Mouse (Mus musculus) limb, embryonic 11.5 days (tissue): ENCODE measurements around the gene Dlx3. TPM values are rescaled to one million over a fixed set of nuclear protein-coding genes. Genes with fewer than 3 reads are reported as not detected.

Experiments
- ATAC-seq: fragments of 200-750 bp; cut with Nextera tagmentation; 2 replicates; pipeline ENCODE4 v1.8.0; 2017; ENCODE audit warnings: low read depth; ENCODE audit not compliant: insufficient number of reproducible peaks, low FRiP score, low TSS enrichment
- DNase-seq: peaks from one replicate; pipeline ENCODE4 v3.0.0-alpha.2; 2015; ENCODE audit warnings: low spot score
- H3K27ac ChIP-seq: fragments of 300-500 bp; sonication (generic); replicated peaks from 2 replicates; pipeline ENCODE4 v1.5.1; 2014; ENCODE audit warnings: low read depth, mild to moderate bottlenecking, low read length
- H3K27me3 ChIP-seq: fragments of 300-500 bp; sonication (generic); 2 replicates; pipeline ENCODE4 v1.6.1; 2014; ENCODE audit warnings: mild to moderate bottlenecking, low read length, mixed read lengths; ENCODE audit not compliant: control insufficient read depth, insufficient read depth
- H3K36me3 ChIP-seq: fragments of 300-500 bp; sonication (generic); 2 replicates; pipeline ENCODE4 v1.6.1; 2014; ENCODE audit warnings: mild to moderate bottlenecking, low read length, moderate library complexity, mixed read lengths; ENCODE audit not compliant: control insufficient read depth, insufficient read depth
- H3K4me1 ChIP-seq: fragments of 300-500 bp; sonication (generic); 2 replicates; pipeline ENCODE4 v1.6.1; 2014; ENCODE audit warnings: low read length, mixed read lengths; ENCODE audit not compliant: control insufficient read depth, insufficient read depth
- H3K4me2 ChIP-seq: fragments of 300-500 bp; sonication (generic); 2 replicates; pipeline ENCODE4 v1.6.1; 2014; ENCODE audit warnings: low read depth, mild to moderate bottlenecking, moderate library complexity; ENCODE audit not compliant: severe bottlenecking
- H3K4me3 ChIP-seq: fragments of 300-500 bp; sonication (generic); 2 replicates; pipeline ENCODE4 v1.5.1; 2014; ENCODE audit warnings: low read depth, low read length
- H3K9ac ChIP-seq: fragments of 300-500 bp; sonication (generic); 2 replicates; pipeline ENCODE4 v1.6.1; 2014; ENCODE audit warnings: mild to moderate bottlenecking, low read length
- H3K9me3 ChIP-seq: fragments of 300-500 bp; sonication (generic); 2 replicates; pipeline ENCODE4 v1.6.1; 2016; ENCODE audit warnings: low read length; ENCODE audit not compliant: control insufficient read depth
- WGBS: fragments of 180-500 bp; shearing (Covaris S2); extraction: QIAGEN DNeasy Blood & Tissue Kit; methylation state at CpG from one replicate; pipeline ENCODE4 v1.1.7; 2014; 5-methylcytosine and 5-hydroxymethylcytosine counted together
- polyA plus RNA-seq: library from polyadenylated mRNA; unstranded; fragments of >200 nt; fragmentation: Nextera tagmentation; extraction: Ambion mirVana; gene quantifications from 2 replicates; pipeline ENCODE4 v1.2.1, GENCODE M21; 2014

Dlx3 gene
- polyA plus RNA-seq, 1 experiment from 2014 or later: 5.4 TPM

- 44% methylated on average over 5 of the region's 5 CpGs for WGBS
- Histone ChIP-seq H3K27me3 (no peaks in the 10 kb centered on the region), H3K9me3 (no peaks in the 10 kb centered on the region), H3K4me1 (0 out of 2 replicates have a peak, but pooled peaks cover 3% of the 10 kb centered on the region), H3K27ac (no peak overlapping the region), H3K36me3 (no peaks in the 10 kb centered on the region), H3K9ac (no peak overlapping the region), H3K4me3 (no peak overlapping the region), H3K4me2 (no peak overlapping the region)
- ATAC-seq (0 out of 2 replicates have a peak, but pooled peaks have one; percentile 17), DNase-seq (no peak)
Measured at GRCm38 (mm10) chr11:95084811-95085382, 35.0 kb upstream of the Dlx3 start.

GRCm38 (mm10) chr11:95085710-95086109 is 34.2 kb upstream of the Dlx3 start:
- no peaks in the 10 kb centered on the region for H3K9me3 ChIP-seq
- H3K4me2 ChIP-seq: no peak overlapping the region
- no peak for ATAC-seq
- H3K4me1 ChIP-seq: 0 out of 2 replicates have a peak, but pooled peaks cover 3% of the 10 kb centered on the region
- H3K36me3 ChIP-seq: no peaks in the 10 kb centered on the region
- DNase-seq: no peak
- H3K4me3 ChIP-seq: no peak overlapping the region
- H3K9ac ChIP-seq: no peak overlapping the region
- no peaks in the 10 kb centered on the region for H3K27me3 ChIP-seq
- no peak overlapping the region for H3K27ac ChIP-seq
- 14% methylated on average over 5 of the region's 5 CpGs for WGBS

GRCm38 (mm10) chr11:95086229-95086628 is 33.7 kb upstream of the Dlx3 start:
- Histone ChIP-seq H3K27ac (no peak overlapping the region), H3K9me3 (no peaks in the 10 kb centered on the region)
- no peak; the same call in 1 of the 2 replicates for ATAC-seq

GRCm38 (mm10) chr11:95087301-95088228 is 32.4 kb upstream of the Dlx3 start:
- 71% methylated on average over 17 of the region's 17 CpGs for WGBS
- Histone ChIP-seq H3K4me1 (0 out of 2 replicates have a peak, but pooled peaks cover 3% of the 10 kb centered on the region), H3K27ac (no peak overlapping the region), H3K9me3 (no peaks in the 10 kb centered on the region), H3K4me2 (no peak overlapping the region), H3K4me3 (no peak overlapping the region), H3K36me3 (no peaks in the 10 kb centered on the region), H3K9ac (no peak overlapping the region), H3K27me3 (no peaks in the 10 kb centered on the region)
- DNase-seq: no peak
- ATAC-seq: no peak

More at GRCm38 (mm10) chr11:95086229-95086628, 33.7 kb upstream of the Dlx3 start:
- Histone ChIP-seq H3K36me3 (no peaks in the 10 kb centered on the region), H3K4me1 (0 out of 2 replicates have a peak, but pooled peaks cover 3% of the 10 kb centered on the region), H3K9ac (no peak overlapping the region), H3K4me2 (no peak overlapping the region), H3K27me3 (no peaks in the 10 kb centered on the region), H3K4me3 (no peak overlapping the region)
- no peak for DNase-seq
- 45% methylated on average over 5 of the region's 5 CpGs for WGBS

- WGBS: 58% methylated on average over 7 of the region's 7 CpGs
- Histone ChIP-seq H3K36me3 (no peaks in the 10 kb centered on the region), H3K27ac (no peak overlapping the region), H3K4me1 (0 out of 2 replicates have a peak, but pooled peaks cover 3% of the 10 kb centered on the region), H3K4me2 (no peak overlapping the region), H3K9ac (no peak overlapping the region), H3K9me3 (no peaks in the 10 kb centered on the region), H3K27me3 (no peaks in the 10 kb centered on the region), H3K4me3 (no peak overlapping the region)
- DNase-seq: no peak
- no peak for ATAC-seq
Measured at GRCm38 (mm10) chr11:95088286-95088685, 31.6 kb upstream of the Dlx3 start.

- H3K4me3 ChIP-seq: no peak overlapping the region
- H3K9ac ChIP-seq: no peak overlapping the region
- no peak overlapping the region for H3K4me2 ChIP-seq
- H3K27ac ChIP-seq: no peak overlapping the region
- H3K27me3 ChIP-seq: no peaks in the 10 kb centered on the region
- H3K4me1 ChIP-seq: 0 out of 2 replicates have a peak, but pooled peaks cover 3% of the 10 kb centered on the region
- H3K9me3 ChIP-seq: no peaks in the 10 kb centered on the region
- no peak for ATAC-seq
- DNase-seq: no peak
- no peaks in the 10 kb centered on the region for H3K36me3 ChIP-seq
- 76% methylated on average over 16 of the region's 16 CpGs for WGBS
Measured at GRCm38 (mm10) chr11:95088857-95089779, 30.8 kb upstream of the Dlx3 start.

GRCm38 (mm10) chr11:95093077-95093476 is 26.8 kb upstream of the Dlx3 start:
- H3K4me1 ChIP-seq: peaks cover 10% of the 10 kb centered on the region
- no peaks in the 10 kb centered on the region for H3K36me3 ChIP-seq
- H3K27ac ChIP-seq: no peak overlapping the region
- 90% methylated on average over 5 of the region's 5 CpGs for WGBS
- no peak overlapping the region for H3K9ac ChIP-seq
- DNase-seq (no peak), ATAC-seq (no peak)
- no peaks in the 10 kb centered on the region for H3K27me3 ChIP-seq
- no peaks in the 10 kb centered on the region for H3K9me3 ChIP-seq
- no peak overlapping the region for H3K4me3 ChIP-seq
- H3K4me2 ChIP-seq: no peak overlapping the region

- no peak for ATAC-seq
- Histone ChIP-seq H3K27me3 (no peaks in the 10 kb centered on the region), H3K4me2 (no peak overlapping the region), H3K27ac (no peak overlapping the region), H3K9ac (no peak overlapping the region), H3K4me3 (no peak overlapping the region), H3K4me1 (peaks cover 7% of the 10 kb centered on the region), H3K9me3 (no peaks in the 10 kb centered on the region), H3K36me3 (no peaks in the 10 kb centered on the region)
- 85% methylated on average over 10 of the region's 10 CpGs for WGBS
- no peak for DNase-seq
Measured at GRCm38 (mm10) chr11:95095596-95095995, 24.3 kb upstream of the Dlx3 start.
